Mouse (Mus musculus) intestine, embryonic 15.5 days (tissue): ENCODE data around the gene Gm1113. TPM values are rescaled to one million over a fixed set of nuclear protein-coding genes. Genes with fewer than 3 reads are reported as not detected.

ENCODE experiments used
- ATAC-seq: fragments of 200-750 bp; cut with Nextera tagmentation; 2 replicates; pipeline ENCODE4 v1.8.0; 2017; ENCODE audit warnings: moderate TSS enrichment, moderate library complexity
- H3K27ac ChIP-seq: fragments of 300-500 bp; sonication (generic); 2 replicates; pipeline ENCODE4 v1.5.1; 2015; ENCODE audit warnings: mild to moderate bottlenecking, inconsistent platforms
- H3K27me3 ChIP-seq: fragments of 300-500 bp; sonication (generic); replicated peaks from 2 replicates; pipeline ENCODE4 v1.6.1; 2015; ENCODE audit warnings: inconsistent platforms
- H3K36me3 ChIP-seq: fragments of 300-500 bp; sonication (generic); 2 replicates; pipeline ENCODE4 v1.6.1; 2015; ENCODE audit warnings: inconsistent platforms
- H3K4me1 ChIP-seq: fragments of 300-500 bp; sonication (generic); replicated peaks from 2 replicates; pipeline ENCODE4 v1.6.1; 2015; ENCODE audit warnings: inconsistent platforms
- H3K4me2 ChIP-seq: fragments of 300-500 bp; sonication (generic); replicated peaks from 2 replicates; pipeline ENCODE4 v1.6.1; 2015; ENCODE audit warnings: mild to moderate bottlenecking, inconsistent platforms
- H3K4me3 ChIP-seq: fragments of 300-500 bp; sonication (generic); replicated peaks from 2 replicates; pipeline ENCODE4 v1.5.1; 2015; ENCODE audit warnings: inconsistent platforms
- H3K9ac ChIP-seq: fragments of 300-500 bp; sonication (generic); 2 replicates; pipeline ENCODE4 v1.6.1; 2015; ENCODE audit warnings: inconsistent platforms
- H3K9me3 ChIP-seq: fragments of 300-500 bp; sonication (generic); 2 replicates; pipeline ENCODE4 v1.6.1; 2016; ENCODE audit warnings: inconsistent platforms
- WGBS: fragments of 180-500 bp; shearing (Covaris S2); methylation state at CpG from one replicate; pipeline ENCODE4 v1.1.7; 2015; 5-methylcytosine and 5-hydroxymethylcytosine counted together
- polyA plus RNA-seq: library from polyadenylated mRNA; unstranded; fragments of >200 nt; fragmentation: Nextera tagmentation; extraction: Ambion mirVana; gene quantifications from 2 replicates; pipeline ENCODE4 v1.2.1, GENCODE M21; 2015

Gene Gm1113
- polyA plus RNA-seq, 1 experiment from 2014 or later, result not detected

DNA sequence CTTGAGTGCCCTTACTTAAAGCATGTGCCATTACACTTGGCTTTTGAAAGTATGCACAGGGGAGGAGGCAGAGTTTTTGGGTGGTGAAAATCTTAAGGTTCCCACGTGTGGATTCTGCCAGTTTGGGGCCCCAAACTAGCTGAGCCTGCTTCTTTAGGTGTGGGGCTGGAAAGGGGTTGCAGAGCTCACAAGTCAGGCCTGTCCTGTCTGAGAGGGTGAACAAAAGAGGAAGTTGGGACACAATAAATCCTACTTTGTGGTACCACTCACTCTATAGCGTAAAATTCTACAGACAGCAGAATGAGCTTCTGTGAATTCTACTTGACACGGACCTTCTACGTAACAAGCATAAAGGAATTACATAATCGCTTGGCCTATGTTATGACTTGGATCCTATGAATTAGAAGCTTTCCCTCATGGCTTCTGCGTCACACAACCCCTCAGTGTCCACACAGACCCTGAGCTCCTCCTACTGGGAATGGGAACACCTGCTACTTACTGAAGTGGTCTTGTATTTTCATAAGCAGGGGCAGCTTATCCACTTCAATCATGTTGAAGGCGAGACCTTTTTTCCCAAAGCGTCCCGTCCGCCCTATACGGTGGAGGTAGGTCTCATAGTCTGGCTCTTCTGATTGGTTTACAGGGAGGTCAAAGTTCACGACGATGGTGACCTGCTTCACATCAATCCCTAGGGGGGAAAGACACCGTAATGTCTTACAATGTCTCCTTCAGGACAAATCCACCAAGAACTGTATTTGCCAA lies 25.2 kb upstream of the Gm1113 start:
- Histone ChIP-seq H3K27me3 (no peaks in the 10 kb centered on the region), H3K9me3 (no peaks in the 10 kb centered on the region), H3K36me3 (no peaks in the 10 kb centered on the region), H3K4me2 (no peak overlapping the region), H3K9ac (no peak overlapping the region), H3K27ac (no peak overlapping the region), H3K4me3 (no peak overlapping the region), H3K4me1 (0 out of 2 replicates have a peak, but pooled peaks cover 4% of the 10 kb centered on the region)
- no peak for ATAC-seq
- WGBS, result 81% methylated on average over 14 of the region's 14 CpGs

DNA sequence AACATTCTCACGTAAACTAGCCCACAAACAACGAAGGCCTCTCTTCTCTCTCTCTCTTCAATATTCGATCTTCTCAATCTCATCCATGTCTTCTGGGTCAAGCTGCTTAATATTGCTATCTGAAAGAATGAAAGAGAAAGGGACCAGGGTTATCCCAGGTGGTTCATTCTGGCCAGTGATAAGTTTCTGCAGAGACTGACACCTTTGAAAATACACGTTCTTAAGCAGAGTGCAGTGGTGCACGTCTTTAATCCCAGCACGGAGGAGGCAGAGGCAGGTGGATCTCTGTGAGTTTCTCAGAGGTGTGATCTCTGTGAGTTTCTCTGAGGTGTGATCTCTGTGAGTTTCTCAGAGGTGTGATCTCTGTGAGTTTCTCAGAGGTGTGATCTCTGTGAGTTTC lies 23.9 kb upstream of the Gm1113 start:
- Histone ChIP-seq H3K27me3 (no peaks in the 10 kb centered on the region), H3K4me1 (0 out of 2 replicates have a peak, but pooled peaks cover 7% of the 10 kb centered on the region), H3K4me2 (no peak overlapping the region), H3K4me3 (no peak overlapping the region), H3K9me3 (no peaks in the 10 kb centered on the region), H3K36me3 (no peaks in the 10 kb centered on the region), H3K9ac (no peak overlapping the region), H3K27ac (no peak overlapping the region)
- ATAC-seq, result no peak
- 69% methylated on average over 6 of the region's 6 CpGs for WGBS

DNA sequence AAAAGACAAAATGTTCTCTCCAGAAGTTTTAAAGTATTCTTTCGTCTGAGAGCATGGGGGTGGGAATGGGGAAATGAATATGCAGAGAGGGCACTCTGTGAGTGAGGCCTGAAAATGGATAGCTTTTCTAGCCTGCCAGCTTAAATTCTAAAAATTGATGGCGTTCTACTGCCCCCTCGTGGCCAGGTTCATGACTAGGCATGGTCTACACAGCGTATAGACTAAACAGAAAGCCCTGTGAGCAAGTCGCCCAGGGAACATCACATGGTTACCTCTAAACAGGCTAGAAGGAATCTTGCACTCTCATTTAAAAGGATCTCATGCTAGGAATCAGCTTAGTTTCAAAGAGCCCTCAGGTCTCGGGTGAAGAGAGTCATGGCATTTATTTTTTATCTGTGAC lies 23.4 kb upstream of the Gm1113 start:
- no peaks in the 10 kb centered on the region for H3K27me3 ChIP-seq
- H3K27ac ChIP-seq, result no peak overlapping the region
- 7% methylated on average over 6 of the region's 6 CpGs for WGBS
- no peaks in the 10 kb centered on the region for H3K9me3 ChIP-seq
- no peak overlapping the region for H3K4me3 ChIP-seq
- ATAC-seq, result peak; percentile 78
- no peaks in the 10 kb centered on the region for H3K36me3 ChIP-seq
- H3K4me1 ChIP-seq, result 0 out of 2 replicates have a peak, but pooled peaks cover 7% of the 10 kb centered on the region
- H3K4me2 ChIP-seq, result no peak overlapping the region
- H3K9ac ChIP-seq, result no peak overlapping the region

DNA sequence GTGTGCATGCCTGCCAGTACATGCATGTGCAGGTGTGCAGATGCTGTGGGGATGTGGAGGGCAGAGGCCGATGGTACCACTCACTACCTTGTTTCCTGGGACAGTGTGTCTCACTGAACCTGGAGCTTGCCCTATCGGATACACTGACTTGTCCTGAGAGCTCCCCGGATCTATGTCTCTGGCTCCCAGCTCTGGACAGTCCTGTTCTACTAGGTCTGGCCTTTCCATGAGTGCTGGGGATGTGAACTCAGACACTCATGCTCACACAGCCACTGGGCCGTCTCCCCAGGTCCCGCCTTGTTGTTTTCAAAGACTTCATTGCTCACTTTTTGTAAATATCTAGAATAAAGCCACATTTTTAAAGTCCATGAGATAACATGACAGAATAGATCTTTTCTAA lies 23.0 kb upstream of the Gm1113 start:
- no peak overlapping the region for H3K4me3 ChIP-seq
- H3K27me3 ChIP-seq, result no peaks in the 10 kb centered on the region
- H3K4me1 ChIP-seq, result 0 out of 2 replicates have a peak, but pooled peaks cover 7% of the 10 kb centered on the region
- no peak overlapping the region for H3K27ac ChIP-seq
- H3K9me3 ChIP-seq, result no peaks in the 10 kb centered on the region
- 89% methylated on average over 5 of the region's 5 CpGs for WGBS
- no peaks in the 10 kb centered on the region for H3K36me3 ChIP-seq
- no peak overlapping the region; the same call in 1 of the 2 replicates for H3K9ac ChIP-seq
- no peak overlapping the region for H3K4me2 ChIP-seq
- peak; percentile 46; the same call in 1 of the 2 replicates for ATAC-seq

DNA sequence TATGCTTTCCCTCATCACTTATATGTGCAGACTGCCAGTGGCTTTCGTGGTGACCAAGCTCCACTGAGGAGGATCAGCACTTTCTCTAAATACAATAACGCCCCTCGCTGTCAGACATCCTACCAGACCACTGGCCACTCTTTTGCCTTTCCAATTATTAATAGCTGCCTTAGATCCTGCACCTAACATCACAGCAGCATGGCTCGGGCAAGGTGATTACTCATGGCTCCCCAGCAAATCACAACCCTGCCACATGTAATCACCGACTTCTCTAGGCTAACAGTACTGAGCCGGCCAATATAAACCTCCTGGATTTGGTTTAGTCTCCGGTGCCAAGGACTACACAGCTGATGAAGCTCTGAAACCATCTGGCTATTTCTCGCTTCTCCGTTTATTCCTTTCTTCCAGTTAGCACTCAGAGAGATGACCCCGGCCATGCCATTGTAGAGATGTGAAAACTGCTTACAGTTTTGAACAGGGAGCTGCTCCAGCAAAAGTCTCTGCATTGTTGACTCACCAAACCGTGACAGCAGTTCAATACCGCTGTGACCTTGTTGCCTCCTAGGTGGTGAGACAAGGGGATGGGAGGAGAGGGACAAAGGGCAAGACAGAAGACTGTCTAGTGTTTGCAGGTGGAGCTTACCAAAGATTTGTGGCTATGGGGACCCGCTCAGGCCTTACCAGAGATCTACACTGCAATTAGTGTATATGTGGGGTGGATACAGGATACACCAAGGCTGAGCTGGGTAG lies 21.1 kb upstream of the Gm1113 start:
- H3K9me3 ChIP-seq, result no peaks in the 10 kb centered on the region
- no peak overlapping the region for H3K4me3 ChIP-seq
- no peak overlapping the region for H3K27ac ChIP-seq
- ATAC-seq, result no peak
- H3K4me1 ChIP-seq, result peaks cover 11% of the 10 kb centered on the region; the same call in 1 of the 2 replicates
- H3K9ac ChIP-seq, result no peak overlapping the region
- no peak overlapping the region for H3K4me2 ChIP-seq
- 69% methylated on average over 13 of the region's 13 CpGs for WGBS
- H3K36me3 ChIP-seq, result no peaks in the 10 kb centered on the region
- no peaks in the 10 kb centered on the region for H3K27me3 ChIP-seq

DNA sequence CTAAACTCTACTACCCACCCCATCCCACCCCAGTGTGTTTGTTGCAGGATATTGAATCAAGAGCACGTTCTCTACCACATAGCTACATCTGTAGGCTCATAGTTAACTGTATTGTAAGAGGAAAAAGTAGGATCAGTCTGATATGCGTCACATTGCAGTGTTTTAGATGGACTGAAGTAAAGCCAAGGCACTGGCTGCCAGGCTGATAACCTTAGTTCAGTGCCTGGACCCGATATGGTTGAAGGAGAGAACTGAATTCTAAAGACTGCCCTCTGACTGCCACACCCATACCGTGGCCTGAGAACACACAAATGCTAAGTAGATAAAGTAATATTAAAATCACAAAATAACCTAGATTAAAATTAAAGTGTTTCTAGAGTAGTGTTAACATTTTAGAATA lies 17.8 kb upstream of the Gm1113 start:
- H3K4me1 ChIP-seq, result peaks cover 11% of the 10 kb centered on the region; the same call in 1 of the 2 replicates
- 78% methylated on average over 4 of the region's 4 CpGs for WGBS
- H3K36me3 ChIP-seq, result no peaks in the 10 kb centered on the region
- no peaks in the 10 kb centered on the region for H3K9me3 ChIP-seq
- no peak overlapping the region for H3K9ac ChIP-seq
- no peak overlapping the region for H3K27ac ChIP-seq
- no peak overlapping the region for H3K4me3 ChIP-seq
- H3K4me2 ChIP-seq, result no peak overlapping the region
- ATAC-seq, result no peak
- H3K27me3 ChIP-seq, result no peaks in the 10 kb centered on the region

DNA sequence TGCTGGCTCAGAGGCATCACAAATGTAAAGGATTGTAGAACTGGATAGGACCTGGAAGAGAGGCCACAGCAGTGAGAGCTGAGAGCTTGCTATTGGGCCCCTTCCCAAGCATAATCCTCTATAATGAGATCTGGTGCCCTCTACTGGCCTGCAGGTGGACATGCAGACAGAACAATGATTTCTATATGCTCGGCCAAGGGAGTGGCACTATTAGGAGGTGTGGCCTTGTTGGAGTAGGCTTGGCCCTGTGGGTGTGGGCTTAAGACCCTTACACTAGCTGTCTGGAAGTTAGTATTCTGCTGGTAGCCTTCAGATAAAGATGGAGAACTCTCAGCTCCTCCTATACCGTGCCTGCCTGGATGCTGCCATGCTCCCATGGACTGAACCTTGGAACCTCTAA lies 17.0 kb upstream of the Gm1113 start:
- ATAC-seq, result peak; percentile 89
- H3K9me3 ChIP-seq, result no peaks in the 10 kb centered on the region
- WGBS, result 6% methylated on average over 2 of the region's 2 CpGs

DNA sequence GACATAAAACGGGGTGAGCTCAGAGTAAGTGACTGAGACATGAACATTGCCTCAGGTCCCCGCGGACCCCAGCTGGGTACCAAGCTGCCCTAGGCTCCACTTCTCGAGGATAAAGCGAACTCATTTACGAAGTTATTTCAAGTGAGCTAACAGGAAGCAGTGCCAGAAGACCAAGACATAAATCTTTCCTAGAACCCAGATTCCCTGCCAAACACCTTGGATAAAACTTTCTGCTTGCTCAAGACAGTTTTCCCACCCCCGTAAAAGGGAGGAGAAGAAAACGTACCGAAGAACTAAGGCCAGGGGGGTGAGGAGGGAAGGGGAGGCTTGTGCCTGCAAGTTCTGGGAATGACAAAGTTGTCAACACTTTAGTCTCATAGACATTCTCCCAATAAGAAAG lies 15.2 kb upstream of the Gm1113 start:
- Histone ChIP-seq H3K4me3 (no peak overlapping the region), H3K36me3 (no peaks in the 10 kb centered on the region), H3K9me3 (no peaks in the 10 kb centered on the region), H3K4me2 (no peak overlapping the region), H3K9ac (no peak overlapping the region), H3K27ac (no peak overlapping the region), H3K4me1 (peaks cover 7% of the 10 kb centered on the region; the same call in 1 of the 2 replicates), H3K27me3 (no peaks in the 10 kb centered on the region)
- ATAC-seq, result no peak
- 54% methylated on average over 9 of the region's 9 CpGs for WGBS

More for the DNA sequence above, 17.0 kb upstream of the Gm1113 start:
- Histone ChIP-seq H3K27me3 (no peaks in the 10 kb centered on the region), H3K27ac (no peak overlapping the region), H3K36me3 (no peaks in the 10 kb centered on the region), H3K9ac (no peak overlapping the region), H3K4me3 (no peak overlapping the region), H3K4me1 (peaks cover 11% of the 10 kb centered on the region; the same call in 1 of the 2 replicates), H3K4me2 (no peak overlapping the region)

DNA sequence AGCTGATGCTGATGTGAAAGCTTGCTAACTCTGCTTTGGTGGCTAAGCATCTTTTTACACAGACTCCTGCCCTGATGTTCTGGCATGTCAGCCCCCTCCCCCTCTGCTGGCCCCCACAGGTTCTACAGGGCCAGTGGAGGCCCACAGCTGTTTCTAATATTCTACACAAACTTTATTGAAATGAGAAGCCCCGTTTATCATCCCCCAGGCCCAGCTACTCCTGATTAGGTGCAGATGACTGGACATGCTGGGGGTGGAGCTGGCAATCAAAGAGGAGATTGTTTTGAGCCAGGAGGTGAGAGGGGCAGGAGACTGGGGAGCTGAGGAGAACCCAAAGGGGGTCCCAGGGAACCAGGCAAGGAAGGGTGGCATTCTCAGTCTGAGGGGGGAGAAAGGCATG lies 11.7 kb upstream of the Gm1113 start:
- Histone ChIP-seq H3K9ac (no peak overlapping the region), H3K4me2 (no peak overlapping the region), H3K36me3 (no peaks in the 10 kb centered on the region), H3K27ac (peak overlapping the region; percentile 44; the same call in 1 of the 2 replicates), H3K4me3 (no peak overlapping the region), H3K4me1 (no peaks in the 10 kb centered on the region), H3K27me3 (no peaks in the 10 kb centered on the region), H3K9me3 (no peaks in the 10 kb centered on the region)
- ATAC-seq, result no peak
- 29% methylated on average over 1 of the region's 1 CpGs for WGBS

DNA sequence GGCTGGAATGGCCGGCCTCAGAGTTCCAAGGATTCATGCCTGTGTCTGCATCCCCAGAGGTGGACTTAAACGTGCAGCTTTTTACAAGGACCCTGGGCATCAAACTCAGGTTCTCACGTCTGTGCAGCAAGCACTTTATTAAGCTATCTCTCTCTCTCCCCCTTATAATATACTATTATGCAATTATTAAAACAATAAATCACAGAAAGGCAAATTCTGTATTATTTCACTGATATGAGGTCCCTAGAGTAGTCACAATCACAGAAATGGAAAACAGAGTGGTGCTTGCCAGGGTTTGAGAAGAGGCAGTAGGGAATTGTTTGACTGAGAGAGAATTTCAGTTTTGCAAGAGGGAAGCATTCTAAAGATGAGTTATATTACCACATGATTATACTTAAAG lies 11.1 kb upstream of the Gm1113 start:
- Histone ChIP-seq H3K4me1 (0 out of 2 replicates have a peak, but pooled peaks cover 2% of the 10 kb centered on the region), H3K4me3 (no peak overlapping the region), H3K9ac (no peak overlapping the region), H3K27ac (no peak overlapping the region), H3K27me3 (no peaks in the 10 kb centered on the region), H3K4me2 (no peak overlapping the region), H3K9me3 (no peaks in the 10 kb centered on the region), H3K36me3 (no peaks in the 10 kb centered on the region)
- ATAC-seq, result no peak
- WGBS, result 65% methylated on average over 3 of the region's 3 CpGs

DNA sequence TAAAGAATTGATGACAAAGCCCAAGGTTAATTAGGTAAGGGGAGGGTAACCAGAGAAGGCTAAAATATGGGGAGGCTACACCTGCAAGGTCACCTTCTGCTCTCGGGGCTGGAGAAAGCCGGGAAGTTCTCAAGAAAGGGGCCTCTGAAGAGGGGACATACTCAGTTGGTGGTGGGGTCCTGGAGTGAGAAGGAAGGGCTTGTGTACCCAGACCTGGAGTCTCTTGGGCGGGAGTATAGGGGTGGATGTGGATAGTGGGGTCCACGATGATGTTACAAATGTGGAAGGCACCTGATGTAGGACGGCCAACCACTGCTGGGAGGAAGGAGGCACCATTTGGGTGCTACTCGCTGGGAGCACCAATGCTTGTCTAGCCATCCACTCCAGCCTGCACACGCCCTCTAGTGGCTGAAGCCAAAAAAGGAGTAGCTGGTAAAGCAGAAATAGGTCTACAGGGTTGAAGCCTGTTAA lies 5.9 kb upstream of the Gm1113 start:
- H3K9ac ChIP-seq, result no peak overlapping the region
- 16% methylated on average over 7 of the region's 7 CpGs for WGBS
- peak overlapping the region; percentile 56 for H3K27ac ChIP-seq
- H3K36me3 ChIP-seq, result no peaks in the 10 kb centered on the region
- no peak overlapping the region for H3K4me3 ChIP-seq
- no peaks in the 10 kb centered on the region for H3K9me3 ChIP-seq
- H3K27me3 ChIP-seq, result no peaks in the 10 kb centered on the region
- ATAC-seq, result peak; percentile 48
- H3K4me2 ChIP-seq, result no peak overlapping the region
- H3K4me1 ChIP-seq, result peaks cover 19% of the 10 kb centered on the region

DNA sequence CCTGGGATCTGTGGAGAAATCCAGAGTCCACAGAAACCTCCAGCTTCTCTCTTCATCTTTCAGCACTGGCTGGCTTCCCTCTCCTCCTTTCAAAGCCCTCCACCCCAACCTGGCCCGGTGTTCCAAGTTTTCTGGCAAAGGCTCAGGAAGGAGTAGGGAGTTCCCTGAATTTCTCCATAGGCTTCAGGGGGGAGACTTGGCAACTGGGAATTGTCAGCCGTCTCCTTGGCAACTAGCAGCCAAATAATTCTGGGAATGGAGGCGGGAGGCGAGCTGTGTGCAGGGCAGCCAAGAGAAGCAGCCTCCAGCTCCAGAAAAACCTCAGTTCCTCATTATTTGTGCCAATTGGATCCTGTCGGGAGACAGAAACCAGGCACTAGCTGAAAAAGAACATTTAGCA lies 5.5 kb upstream of the Gm1113 start:
- 36% methylated on average over 5 of the region's 5 CpGs for WGBS
- Histone ChIP-seq H3K4me2 (no peak overlapping the region), H3K4me3 (no peak overlapping the region), H3K36me3 (no peaks in the 10 kb centered on the region), H3K4me1 (peaks cover 19% of the 10 kb centered on the region), H3K27me3 (no peaks in the 10 kb centered on the region), H3K9ac (no peak overlapping the region), H3K9me3 (no peaks in the 10 kb centered on the region), H3K27ac (peak overlapping the region; percentile 56; the same call in 1 of the 2 replicates)
- peak; percentile 60 for ATAC-seq
